Mouse (Mus musculus) urinary bladder, postnatal 14 days (tissue): ENCODE results near the gene Tuba1b.
A peak's percentile ranks its signal among the peaks of the same experiment; 100 is the strongest.
"Not testable (repeated sequence)": the region's sequence is repeated elsewhere in the genome, so short reads cannot be mapped to it uniquely, and the experiment has no call there.

Source experiments
- DNase-seq: peaks from one replicate; pipeline ENCODE4 v3.0.0; 2021; ENCODE audit warnings: low spot score

Gene Tuba1b

GRCm38 (mm10) chr15:98924682-98925081 is 9.7 kb downstream of the Tuba1b start:
- DNase-seq = no peak

GRCm38 (mm10) chr15:98923031-98923537 is 11.3 kb downstream of the Tuba1b start:
- no peak for DNase-seq

- no peak for DNase-seq
Observed at GRCm38 (mm10) chr15:98922581-98922980, 11.8 kb downstream of the Tuba1b start.

GRCm38 (mm10) chr15:98921510-98921909 is 12.9 kb downstream of the Tuba1b start:
- no peak for DNase-seq

- DNase-seq = not testable (repeated sequence)
Observed at GRCm38 (mm10) chr15:98918499-98918895, 15.9 kb downstream of the Tuba1b start.

- DNase-seq = peak; percentile 100
Observed at GRCm38 (mm10) chr15:98917538-98918498, 16.5 kb downstream of the Tuba1b start, which contains the start of gene Lmbr1l. TSS of gene Lmbr1l (minus strand) at chr15:98918231.

- peak; percentile 31 for DNase-seq
Observed at GRCm38 (mm10) chr15:98917091-98917490, 17.3 kb downstream of the Tuba1b start.

- DNase-seq = no peak
Observed at GRCm38 (mm10) chr15:98916016-98916415, 18.3 kb downstream of the Tuba1b start.

- no peak for DNase-seq
Observed at GRCm38 (mm10) chr15:98914903-98915302, 19.5 kb downstream of the Tuba1b start.

- no peak for DNase-seq
Observed at GRCm38 (mm10) chr15:98904692-98905091, 29.7 kb downstream of the Tuba1b start.

- DNase-seq = no peak
Observed at GRCm38 (mm10) chr15:98902600-98902999, 31.8 kb downstream of the Tuba1b start.

GRCm38 (mm10) chr15:98901530-98901929 is 32.8 kb downstream of the Tuba1b start:
- DNase-seq = no peak

GRCm38 (mm10) chr15:98897928-98898800 is 36.2 kb downstream of the Tuba1b start, which contains the start of gene Dhh:
TSS of gene Dhh (minus strand) at chr15:98898540.
- no peak for DNase-seq

- DNase-seq = no peak
Observed at GRCm38 (mm10) chr15:98897495-98897894, 36.9 kb downstream of the Tuba1b start.

GRCm38 (mm10) chr15:98895635-98896589 is 38.5 kb downstream of the Tuba1b start:
- DNase-seq = peak; percentile 20

- no peak for DNase-seq
Observed at GRCm38 (mm10) chr15:98894746-98895634, 39.4 kb downstream of the Tuba1b start.

GRCm38 (mm10) chr15:98893940-98894745 is 40.2 kb downstream of the Tuba1b start, which contains the start of gene Rhebl1:
TSS of gene Rhebl1 (minus strand) at chr15:98894540.
- DNase-seq = no peak

GRCm38 (mm10) chr15:98893036-98893435 is 41.3 kb downstream of the Tuba1b start:
- no peak for DNase-seq
